Mouse (Mus musculus) frontal cortex, postnatal 14 days (tissue): ENCODE measurements around the gene Arl9.
"Not testable (repeated sequence)": the region's sequence is repeated elsewhere in the genome, so short reads cannot be mapped to it uniquely, and the experiment has no call there.

ENCODE experiments used
- DNase-seq, 2 experiments: peaks; one replicate each; pipeline ENCODE4 v3.0.0; 2022; ENCODE audit warnings: low spot score in 2 of 2

Gene Arl9

DNA sequence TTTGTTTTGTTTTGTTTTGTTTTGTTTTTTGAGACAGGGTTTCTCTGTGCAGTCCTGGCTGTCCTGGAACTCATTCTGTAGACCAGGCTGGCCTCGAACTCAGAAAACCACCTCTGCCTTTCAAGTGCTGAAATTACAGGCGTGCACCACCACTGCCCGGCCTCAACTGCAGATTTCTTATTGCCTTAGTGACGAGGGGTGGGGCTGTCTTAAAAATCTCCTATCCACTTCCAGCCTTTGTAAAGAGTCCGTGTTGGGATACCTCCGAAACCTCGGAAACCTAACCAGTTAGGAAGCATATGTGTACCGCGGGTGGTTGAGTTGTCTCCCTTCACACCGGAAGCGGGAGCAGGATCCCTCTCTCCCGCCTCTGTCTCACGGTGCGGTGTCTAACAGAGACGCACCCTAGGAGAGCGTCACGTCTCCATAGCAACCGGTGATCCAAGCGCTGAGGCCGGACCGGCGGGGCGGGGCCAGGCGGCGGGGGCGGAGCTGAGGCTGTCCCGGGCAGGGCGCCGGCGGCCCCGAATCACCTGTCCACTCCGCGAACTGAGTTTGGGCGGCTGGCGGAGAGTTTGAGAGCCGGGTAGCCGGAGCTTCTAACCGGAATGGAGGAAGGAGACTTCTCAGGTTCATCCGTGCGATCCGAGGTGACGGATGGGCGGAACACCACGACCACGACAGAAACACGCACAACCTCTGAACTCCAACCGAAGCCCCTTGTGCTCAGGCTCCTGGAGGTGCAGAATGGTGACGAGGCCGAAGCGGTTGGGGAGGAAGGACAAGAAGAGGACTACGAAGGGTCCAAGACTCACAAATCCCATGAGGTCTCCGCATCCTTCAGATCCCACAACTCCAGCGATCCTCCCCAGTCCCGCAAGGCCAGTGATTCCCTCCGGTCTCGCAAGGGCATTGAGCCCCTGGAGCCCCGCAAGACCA lies 12.0 kb downstream of the Arl9 start, which contains the start of gene Thegl:
Gene Thegl (plus strand): TSS at position 480 of the 939 bp plus-strand sequence.
- DNase-seq = peak; percentile 44 to 52

GRCm38 (mm10) chr5:77028034-77028433 lies 24.2 kb downstream of the Arl9 start:
- DNase-seq = no peak

DNA sequence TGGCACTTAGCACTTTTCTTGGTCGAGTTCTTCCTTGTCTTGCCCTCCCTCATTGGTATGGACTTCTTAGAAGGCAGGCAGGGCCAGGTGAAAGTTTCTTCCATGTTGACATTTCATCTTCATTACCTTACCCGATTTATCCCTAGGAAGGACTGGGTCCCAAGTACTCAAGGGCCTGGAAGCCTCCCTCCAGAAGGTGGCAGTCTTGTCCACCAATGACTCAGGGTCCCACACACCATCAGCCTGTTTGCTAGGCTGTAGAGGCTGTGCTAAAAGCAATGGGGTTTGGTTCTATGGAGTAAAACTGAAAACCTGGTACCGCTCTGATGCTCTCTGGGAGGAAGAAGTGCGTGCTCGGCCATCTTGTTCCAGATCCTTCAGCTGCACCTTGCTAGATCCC lies 25.9 kb downstream of the Arl9 start:
- DNase-seq = no peak

- not testable (repeated sequence) for DNase-seq
These were observed 31.2 kb downstream of the Arl9 start for GRCm38 (mm10) chr5:77035101-77035500.

DNA sequence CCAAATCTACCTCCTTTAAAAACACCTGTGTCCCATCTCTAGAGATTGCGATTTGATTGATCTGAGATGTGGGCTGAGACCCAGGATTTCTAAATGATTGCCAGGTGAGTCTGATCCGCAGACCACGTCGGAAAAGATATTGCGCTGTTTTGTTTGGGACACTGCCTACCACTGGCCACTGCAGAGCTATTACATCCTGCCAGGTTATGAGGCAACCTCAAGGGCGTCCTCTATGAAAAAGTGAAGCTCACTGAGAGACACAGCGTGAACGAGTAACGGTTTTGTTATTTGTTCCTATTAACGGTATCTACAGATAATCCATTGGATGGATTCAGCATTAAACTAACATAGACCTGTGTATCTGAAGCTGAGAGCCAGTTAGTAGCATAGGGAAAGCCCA lies 34.6 kb downstream of the Arl9 start:
- DNase-seq = no peak

DNA sequence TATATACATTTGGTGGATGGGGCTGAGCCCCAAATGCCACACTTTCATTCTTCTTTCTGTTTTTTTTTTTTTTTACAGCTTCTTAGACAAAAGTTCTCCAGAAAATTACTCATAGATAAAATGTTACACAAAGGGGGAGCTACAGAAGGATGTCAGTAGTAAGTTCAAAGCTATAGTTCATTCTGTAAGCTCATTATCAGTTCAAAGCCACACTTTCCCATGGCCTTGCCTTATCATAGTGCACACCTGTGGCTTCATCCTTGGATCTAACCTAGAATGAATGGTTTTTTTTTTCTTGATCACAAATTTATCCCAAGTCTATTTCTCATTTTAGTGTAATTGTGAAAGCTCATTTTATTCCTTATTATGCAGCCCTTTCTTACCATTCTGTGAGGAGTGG lies 35.5 kb downstream of the Arl9 start:
- DNase-seq = no peak

- DNase-seq = no peak
These were observed 40.5 kb downstream of the Arl9 start for GRCm38 (mm10) chr5:77044362-77044761.

- no peak for DNase-seq
These were observed 48.8 kb downstream of the Arl9 start for GRCm38 (mm10) chr5:77052616-77053015.

DNA sequence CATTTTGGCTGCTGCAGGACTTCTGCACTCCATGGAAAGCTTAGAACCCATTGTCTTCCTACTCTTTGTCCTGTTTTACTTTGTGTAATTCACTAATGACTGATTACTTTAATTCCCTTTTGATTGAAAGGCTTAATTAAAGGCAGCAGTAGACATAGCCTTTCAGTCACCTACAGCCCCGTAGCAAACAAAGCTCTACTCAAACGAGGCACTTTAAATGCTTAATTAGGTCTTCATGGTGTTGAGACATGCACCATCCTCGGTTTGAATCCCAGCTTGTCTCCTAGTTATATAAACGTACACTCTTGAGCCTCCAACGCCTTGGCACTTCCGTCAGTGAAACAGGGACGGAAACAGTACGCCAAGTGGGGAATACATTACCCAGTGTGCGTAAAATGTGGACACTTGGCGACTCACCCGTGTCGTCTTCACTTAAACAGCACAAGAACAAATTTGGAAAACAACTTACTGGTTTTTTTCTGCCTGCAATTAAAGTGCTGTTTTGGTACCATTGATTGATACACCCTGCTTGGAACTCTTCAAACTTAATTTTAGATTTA lies 53.1 kb downstream of the Arl9 start:
- DNase-seq = no peak
